Mouse (Mus musculus): ENCODE data around the gene Tgtp2. TPM values are rescaled to one million over a fixed set of nuclear protein-coding genes. Genes with fewer than 3 reads are reported as not detected.
"Not testable (repeated sequence)": the region's sequence is repeated elsewhere in the genome, so short reads cannot be mapped to it uniquely, and the experiment has no call there.

The Tgtp2 gene
- total RNA-seq (2014; rRNA removed) (not detected in 2 replicates), polyA plus RNA-seq (2015; fragmentation: Nextera tagmentation; extraction: Ambion mirVana) (0.15 and 0.19 TPM in 2 replicates)

DNA sequence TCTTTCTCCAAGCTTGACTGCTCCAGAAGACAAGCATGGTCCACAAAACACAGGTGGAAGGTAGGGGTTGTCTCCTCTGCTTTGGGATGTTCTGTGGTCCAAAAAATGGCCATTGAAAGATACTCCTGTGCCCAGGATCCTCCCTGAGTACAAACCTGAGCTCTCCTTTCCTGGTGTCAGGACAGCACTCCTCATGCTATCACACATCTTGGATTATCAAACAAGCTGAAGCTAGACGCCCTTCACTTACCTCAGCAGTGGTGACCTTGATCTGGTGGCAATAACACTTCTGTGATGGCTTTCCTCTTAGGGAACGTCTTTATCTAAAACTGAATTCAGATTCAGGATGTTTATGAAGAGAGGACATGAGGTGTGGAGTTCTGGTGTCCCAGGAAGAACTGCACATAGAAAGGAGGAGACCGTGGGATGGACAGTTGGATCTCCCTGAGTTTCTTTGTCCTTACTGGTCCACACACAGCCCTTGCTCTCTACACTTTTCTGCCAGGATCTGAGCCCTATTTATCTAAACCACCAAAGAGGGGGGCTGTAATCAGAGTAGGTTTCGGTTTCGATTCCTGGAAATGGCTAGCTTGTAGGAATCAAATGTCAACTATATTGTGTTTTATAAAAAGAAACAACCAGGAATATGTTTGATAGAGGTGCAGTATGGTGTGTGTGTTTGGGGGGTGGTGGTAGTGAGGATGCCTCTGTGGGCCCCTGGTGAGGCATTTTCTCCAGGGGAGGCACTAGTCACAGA lies at the start of gene Tgtp2:
Gene Tgtp2, minus strand, starts transcription at position 494 of the 757 bp plus-strand sequence.
- H3K9ac ChIP-seq (replicated peaks; ENCODE audit: low read length, poor library complexity, severe bottlenecking); H3K4me2 ChIP-seq (ENCODE audit: low read depth, low read length, poor library complexity, severe bottlenecking); H3K36me3 ChIP-seq (ENCODE audit: insufficient read depth, low read length); H3K27me3 ChIP-seq (ENCODE audit: insufficient read depth, low read length); H3K27ac ChIP-seq (ENCODE audit: low read depth, low read length); H3K9me3 ChIP-seq (ENCODE audit: low read length); DNase-seq (ENCODE audit: low spot score); H3K4me1 ChIP-seq (ENCODE audit: insufficient read depth, low read length); ATAC-seq (ENCODE audit: low FRiP score); H3K4me3 ChIP-seq (ENCODE audit: low read depth, low read length): not testable (repeated sequence)
- 83% methylated on average over 5 of the region's 5 CpGs for WGBS

DNA sequence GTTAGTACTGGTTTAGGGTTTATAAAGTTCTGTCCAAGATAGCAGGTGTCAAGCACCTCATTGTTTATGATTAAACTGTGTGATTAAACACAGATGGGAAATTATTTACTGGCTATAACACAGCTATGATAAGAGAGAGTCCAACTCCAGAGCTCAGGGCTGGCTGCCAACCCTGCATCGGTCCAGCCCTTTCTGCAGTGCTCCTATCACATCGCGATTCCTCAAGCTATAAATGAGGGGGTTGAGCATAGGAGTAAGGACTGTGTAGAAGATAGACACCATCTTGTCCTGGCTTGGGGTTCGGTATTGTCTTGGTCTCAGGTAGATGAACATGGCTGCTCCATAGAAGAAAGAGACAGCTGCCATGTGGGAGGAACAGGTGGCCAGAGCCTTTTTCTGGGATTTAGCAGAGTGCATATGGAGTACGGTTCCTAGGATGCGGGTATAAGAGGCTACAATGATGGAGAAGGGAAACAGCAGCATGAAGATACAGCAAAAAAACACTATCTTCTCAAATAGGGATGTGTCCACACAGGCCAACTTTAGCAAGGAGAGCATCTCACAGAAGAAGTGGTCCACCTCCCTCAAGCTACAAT lies 48.7 kb upstream of the Tgtp2 start:
- DNase-seq (ENCODE audit: low spot score): no peak

DNA sequence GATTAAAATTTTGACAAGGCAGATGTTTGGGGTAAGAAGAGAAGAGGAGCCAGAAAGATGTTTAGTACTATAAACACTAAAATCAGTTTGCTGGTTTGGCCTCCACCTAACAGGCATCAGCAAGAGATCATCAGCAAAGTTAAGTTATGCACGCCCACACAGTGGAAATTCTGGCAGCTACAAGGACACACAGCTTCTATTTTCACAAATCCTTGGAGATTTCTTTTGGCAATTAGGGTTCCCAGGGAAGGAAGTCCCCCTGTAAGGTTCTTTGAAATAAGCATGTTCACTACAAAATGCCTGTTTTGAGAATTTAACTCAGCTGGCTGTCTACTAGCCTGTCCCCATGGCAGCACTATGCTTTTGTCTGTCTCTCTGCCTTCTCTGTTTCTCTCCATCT lies 47.0 kb upstream of the Tgtp2 start:
- H3K4me3 ChIP-seq (ENCODE audit: low read depth, low read length): no peak overlapping the region
- no peak for ATAC-seq (ENCODE audit: low FRiP score)
- H3K27ac ChIP-seq (ENCODE audit: low read depth, low read length): no peak overlapping the region
- no peak for DNase-seq (ENCODE audit: low spot score)
- no peaks in the 10 kb centered on the region; the same call in 1 of the 2 replicates for H3K27me3 ChIP-seq (ENCODE audit: insufficient read depth, low read length)
- H3K4me1 ChIP-seq (ENCODE audit: insufficient read depth, low read length): no peaks in the 10 kb centered on the region
- TF ChIP-seq CTCF (IDR thresholded peaks at IDR 0.05): no peak
- no peak overlapping the region for H3K4me2 ChIP-seq (ENCODE audit: low read depth, low read length, poor library complexity, severe bottlenecking)
- no peaks in the 10 kb centered on the region for H3K36me3 ChIP-seq (ENCODE audit: insufficient read depth, low read length)
- H3K9ac ChIP-seq (replicated peaks; ENCODE audit: low read length, poor library complexity, severe bottlenecking): no peak overlapping the region
- H3K9me3 ChIP-seq (ENCODE audit: low read length): no peaks in the 10 kb centered on the region
- WGBS: 65% methylated on average over 1 of the region's 1 CpGs

More for the DNA sequence above, 48.7 kb upstream of the Tgtp2 start:
- no peak for TF ChIP-seq CTCF (IDR thresholded peaks at IDR 0.05)
- Histone ChIP-seq H3K36me3 (ENCODE audit: insufficient read depth, low read length) (no peaks in the 10 kb centered on the region), H3K4me3 (ENCODE audit: low read depth, low read length) (no peak overlapping the region), H3K4me2 (ENCODE audit: low read depth, low read length, poor library complexity, severe bottlenecking) (no peak overlapping the region), H3K27me3 (ENCODE audit: insufficient read depth, low read length) (no peaks in the 10 kb centered on the region), H3K27ac (ENCODE audit: low read depth, low read length) (no peak overlapping the region), H3K9ac (replicated peaks; ENCODE audit: low read length, poor library complexity, severe bottlenecking) (no peak overlapping the region), H3K9me3 (ENCODE audit: low read length) (no peaks in the 10 kb centered on the region), H3K4me1 (ENCODE audit: insufficient read depth, low read length) (no peaks in the 10 kb centered on the region)
- WGBS: 90% methylated on average over 6 of the region's 6 CpGs
- ATAC-seq (ENCODE audit: low FRiP score): no peak

DNA sequence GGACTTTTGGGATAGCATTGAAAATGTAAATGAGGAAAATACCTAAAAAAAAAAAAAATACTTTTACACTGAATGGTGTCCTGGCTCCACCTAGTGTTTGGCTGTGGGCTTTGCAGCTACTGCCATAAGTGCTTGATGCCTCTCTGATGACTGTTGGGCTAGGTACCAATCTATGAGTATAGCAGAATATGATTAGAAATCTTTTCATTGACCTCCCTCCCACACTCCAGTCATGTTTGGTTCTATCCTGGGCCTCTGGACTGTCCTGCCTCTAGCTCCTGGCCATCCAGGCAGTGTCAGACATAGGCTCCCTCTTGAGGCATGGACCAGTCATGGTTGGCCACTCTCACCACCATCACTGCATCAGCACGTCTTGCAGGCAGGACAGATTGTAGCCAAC lies 44.8 kb upstream of the Tgtp2 start:
- H3K4me3 ChIP-seq (ENCODE audit: low read depth, low read length): no peak overlapping the region
- H3K36me3 ChIP-seq (ENCODE audit: insufficient read depth, low read length): no peaks in the 10 kb centered on the region
- 35% methylated on average over 1 of the region's 1 CpGs for WGBS
- H3K4me1 ChIP-seq (ENCODE audit: insufficient read depth, low read length): no peaks in the 10 kb centered on the region
- no peak overlapping the region for H3K27ac ChIP-seq (ENCODE audit: low read depth, low read length)
- DNase-seq (ENCODE audit: low spot score) (peak; percentile 35), ATAC-seq (ENCODE audit: low FRiP score) (no peak)
- no peak overlapping the region for H3K4me2 ChIP-seq (ENCODE audit: low read depth, low read length, poor library complexity, severe bottlenecking)
- TF ChIP-seq CTCF (IDR thresholded peaks at IDR 0.05): peak; percentile 66
- no peaks in the 10 kb centered on the region; the same call in 1 of the 2 replicates for H3K27me3 ChIP-seq (ENCODE audit: insufficient read depth, low read length)
- no peak overlapping the region for H3K9ac ChIP-seq (replicated peaks; ENCODE audit: low read length, poor library complexity, severe bottlenecking)
- H3K9me3 ChIP-seq (ENCODE audit: low read length): no peaks in the 10 kb centered on the region

- H3K4me1 ChIP-seq (ENCODE audit: insufficient read depth, low read length): no peaks in the 10 kb centered on the region
- 66% methylated on average over 10 of the region's 10 CpGs for WGBS
- ATAC-seq (ENCODE audit: low FRiP score): no peak
These were observed 43.9 kb upstream of the Tgtp2 start for GRCm38 (mm10) chr11:49107650-49108537.

More at GRCm38 (mm10) chr11:49107650-49108537, 43.9 kb upstream of the Tgtp2 start:
- no peaks in the 10 kb centered on the region for H3K9me3 ChIP-seq (ENCODE audit: low read length)
- no peaks in the 10 kb centered on the region for H3K36me3 ChIP-seq (ENCODE audit: insufficient read depth, low read length)
- H3K4me2 ChIP-seq (ENCODE audit: low read depth, low read length, poor library complexity, severe bottlenecking): no peak overlapping the region
- DNase-seq (ENCODE audit: low spot score): no peak
- H3K27ac ChIP-seq (ENCODE audit: low read depth, low read length): no peak overlapping the region
- H3K4me3 ChIP-seq (ENCODE audit: low read depth, low read length): no peak overlapping the region
- H3K27me3 ChIP-seq (ENCODE audit: insufficient read depth, low read length): no peaks in the 10 kb centered on the region; the same call in 1 of the 2 replicates
- no peak overlapping the region for H3K9ac ChIP-seq (replicated peaks; ENCODE audit: low read length, poor library complexity, severe bottlenecking)
- TF ChIP-seq CTCF (IDR thresholded peaks at IDR 0.05): no peak
